Mouse (Mus musculus) layer of hippocampus, postnatal 10 days (tissue): Measurements from ENCODE around the gene Kcnn1. TPM values are rescaled to one million over a fixed set of nuclear protein-coding genes. Genes with fewer than 3 reads are reported as not detected.
"Not testable (repeated sequence)": the region's sequence is repeated elsewhere in the genome, so short reads cannot be mapped to it uniquely, and the experiment has no call there.

ENCODE experiments used
- DNase-seq, 2 experiments: peaks; one replicate each; pipeline ENCODE4 v3.0.0; 2021; ENCODE audit warnings: low spot score in 2 of 2
- total RNA-seq, 2 experiments: library from RNA; stranded (reverse); gene quantifications; 2 replicates each; pipeline ENCODE4 v1.2.3; 2021

The Kcnn1 gene
- total RNA-seq, 2 experiments from 2014 or later: 25.3 to 28.3 TPM

GRCm38 (mm10) chr8:70843214-70843773 is 19.8 kb downstream of the Kcnn1 start:
- DNase-seq: no peak

GRCm38 (mm10) chr8:70842484-70842883 is 20.6 kb downstream of the Kcnn1 start:
- no peak for DNase-seq

GRCm38 (mm10) chr8:70841147-70842072 is 21.6 kb downstream of the Kcnn1 start:
- peak; percentile 95 for DNase-seq

GRCm38 (mm10) chr8:70840590-70840989 is 22.5 kb downstream of the Kcnn1 start:
- no peak for DNase-seq

DNA sequence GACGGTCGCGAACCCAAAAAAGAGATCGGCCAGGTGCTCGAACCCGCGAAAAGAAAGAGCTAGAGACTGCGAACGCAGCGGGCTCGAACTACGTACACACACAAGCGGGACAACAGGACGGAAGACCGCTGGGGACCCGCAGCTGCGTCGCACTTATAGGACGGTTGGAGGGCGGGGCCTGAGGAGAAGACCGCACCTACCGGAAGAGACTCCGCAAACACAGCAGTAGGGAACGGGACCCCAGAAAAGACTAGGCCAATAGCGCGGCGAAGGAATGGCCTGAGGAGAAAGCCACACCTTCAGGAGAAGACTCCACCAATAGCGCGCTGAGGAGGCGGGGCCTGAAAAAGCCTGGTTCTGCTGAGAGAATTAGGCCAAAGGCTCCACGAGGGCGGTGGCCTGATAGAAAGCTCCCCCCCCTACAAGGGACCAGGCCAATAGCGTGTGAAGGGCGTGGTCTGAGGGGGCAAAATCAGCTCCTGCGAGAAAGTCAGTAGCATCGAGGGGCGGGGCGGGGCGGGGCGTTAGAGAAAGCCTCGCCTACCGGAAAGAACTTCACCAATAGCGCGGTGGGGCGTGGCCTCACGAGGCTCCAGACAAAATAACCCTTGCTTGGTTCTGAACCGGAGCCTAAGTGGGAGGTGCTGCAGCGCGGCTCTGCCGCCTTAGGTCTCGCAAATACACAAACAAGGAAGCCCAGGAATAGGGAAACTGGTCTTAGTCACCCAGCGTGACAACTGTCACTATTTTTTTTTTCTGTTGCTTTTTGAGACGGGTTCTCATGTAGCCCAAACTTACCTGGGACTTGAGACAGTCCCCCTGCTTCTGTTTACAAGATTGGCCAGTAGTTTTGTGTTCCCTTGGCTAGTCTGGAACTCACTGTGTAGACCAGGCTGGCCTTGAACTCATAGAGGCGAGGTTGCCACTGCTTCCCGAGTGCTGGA is 23.4 kb downstream of the Kcnn1 start, which contains the start of gene Arrdc2:
TSS of gene Arrdc2 (minus strand) at position 313 of the 944 bp plus-strand sequence.
- DNase-seq: peak; percentile 95 to 96

DNA sequence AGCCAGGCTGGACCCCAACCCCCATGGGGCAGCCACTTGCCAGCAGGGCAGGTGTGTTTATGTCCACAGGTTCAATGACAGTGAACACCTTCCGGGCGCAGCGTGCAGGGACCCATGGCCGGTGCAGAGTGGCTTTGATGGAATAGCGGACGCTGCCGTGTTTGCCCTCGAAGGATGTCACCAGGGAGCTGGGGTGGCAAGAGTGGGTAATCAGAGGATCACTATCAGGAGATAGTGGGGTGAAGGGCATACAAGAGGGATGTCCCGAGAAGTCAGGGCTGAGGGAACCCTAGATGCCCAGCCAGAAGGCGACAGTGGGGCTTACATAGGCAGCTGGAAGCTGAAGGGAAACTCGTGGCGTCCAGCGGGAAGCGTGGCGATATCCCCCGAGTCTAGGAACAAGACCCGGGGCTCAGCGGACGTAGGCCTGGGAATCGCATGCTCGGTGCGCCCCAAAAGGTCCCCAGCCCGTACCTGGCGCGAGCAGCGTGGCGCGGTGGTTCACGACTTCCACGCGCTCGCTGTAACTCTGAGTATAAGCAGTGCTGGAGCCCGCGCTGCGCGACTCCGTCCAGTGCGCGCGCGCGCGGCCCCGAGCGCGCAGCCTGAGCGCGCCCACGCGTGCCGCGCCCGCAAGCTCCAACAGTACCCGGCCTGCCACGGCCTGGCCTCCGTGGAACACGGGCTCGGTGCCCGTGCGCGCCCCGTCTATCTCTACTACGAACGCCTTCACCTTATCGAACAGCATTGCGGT is 24.2 kb downstream of the Kcnn1 start:
- peak in 1 of 2 experiments; percentile 48 for DNase-seq

DNA sequence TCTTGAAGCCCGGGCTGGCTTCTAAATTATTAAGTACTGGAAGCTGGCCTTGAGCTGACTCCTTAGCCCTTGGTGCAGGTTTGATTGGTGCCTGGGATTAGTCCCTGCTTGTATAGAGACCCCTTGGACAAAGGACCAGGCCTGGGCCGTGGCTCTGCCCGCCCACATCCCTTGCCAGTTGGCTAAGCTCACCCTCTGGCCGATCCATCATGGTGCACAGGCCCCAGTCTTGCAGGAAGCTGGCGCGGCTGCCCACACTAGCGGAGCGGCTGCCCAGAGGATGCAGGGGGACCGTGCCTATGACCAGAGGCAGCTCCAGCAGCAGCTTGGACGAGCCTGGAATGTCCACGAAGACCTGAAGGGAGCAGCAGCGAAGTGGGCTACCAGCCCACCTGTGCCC is 26.4 kb downstream of the Kcnn1 start:
- DNase-seq: no peak

- no peak for DNase-seq
Observed at GRCm38 (mm10) chr8:70834071-70834470, 29.0 kb downstream of the Kcnn1 start.

DNA sequence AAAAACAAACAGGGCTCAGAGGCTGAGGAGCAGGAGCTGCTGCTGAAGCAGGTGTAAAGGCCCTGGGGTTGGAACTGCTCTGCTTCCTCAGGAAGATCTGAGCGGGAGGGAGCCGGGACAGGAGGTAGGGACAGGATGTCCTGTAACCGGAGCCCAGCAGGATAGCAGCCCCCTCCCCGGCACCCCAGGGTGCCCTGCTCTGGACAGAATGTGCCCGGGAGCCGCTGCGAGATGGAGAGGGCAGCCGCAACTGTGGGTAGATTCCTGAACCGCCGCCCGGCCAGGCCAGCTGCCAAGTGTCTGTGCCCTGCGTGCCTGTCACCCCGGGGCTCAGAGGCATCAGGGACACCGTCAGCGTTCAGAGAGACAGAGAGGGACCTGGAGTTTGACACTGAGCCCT is 29.5 kb downstream of the Kcnn1 start:
- DNase-seq: peak in 1 of 2 experiments; percentile 55

DNA sequence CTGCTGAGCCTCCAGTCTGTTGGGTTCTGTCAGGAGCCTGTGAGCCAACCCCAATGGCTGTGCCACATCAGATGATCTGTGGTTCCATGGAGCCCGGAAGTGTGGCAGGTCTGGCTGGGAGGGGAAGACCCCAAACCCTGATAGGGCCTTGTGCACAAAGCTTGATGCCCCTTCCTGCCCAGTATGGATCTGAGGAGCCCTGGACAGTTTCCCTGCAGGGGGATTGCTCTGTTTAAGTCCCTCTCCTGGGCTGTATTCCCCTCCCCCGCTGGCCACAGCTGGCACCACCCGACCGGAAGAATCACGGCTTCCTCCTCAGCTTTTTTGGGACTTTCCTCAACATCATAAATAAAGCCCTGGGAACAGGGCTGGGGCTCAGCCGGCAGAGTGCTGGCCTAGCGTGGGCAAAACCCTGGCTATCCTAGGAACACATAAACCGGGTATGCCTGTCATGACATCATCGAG is 30.0 kb downstream of the Kcnn1 start:
- DNase-seq: no peak

DNA sequence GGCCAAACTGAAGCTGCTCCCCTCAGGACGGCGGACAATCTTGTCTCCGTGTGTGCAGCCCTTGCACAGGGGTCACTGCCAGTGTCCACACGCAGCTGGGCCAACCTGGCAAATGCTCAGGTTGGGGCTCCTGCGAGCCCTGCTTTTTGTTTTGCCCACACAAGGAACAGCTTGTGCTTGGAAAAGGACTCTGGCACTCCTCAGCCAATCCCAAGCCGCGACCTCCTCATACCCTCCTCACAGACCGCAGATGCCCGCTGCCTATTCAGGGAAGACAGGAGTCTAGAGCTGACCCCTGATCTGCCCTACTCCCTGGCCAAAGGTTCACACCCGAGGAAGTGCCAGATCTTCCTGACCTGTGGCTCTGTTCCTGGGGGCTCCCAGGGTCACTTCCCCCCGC is 30.7 kb downstream of the Kcnn1 start:
- DNase-seq: peak in 1 of 2 experiments; percentile 22

DNA sequence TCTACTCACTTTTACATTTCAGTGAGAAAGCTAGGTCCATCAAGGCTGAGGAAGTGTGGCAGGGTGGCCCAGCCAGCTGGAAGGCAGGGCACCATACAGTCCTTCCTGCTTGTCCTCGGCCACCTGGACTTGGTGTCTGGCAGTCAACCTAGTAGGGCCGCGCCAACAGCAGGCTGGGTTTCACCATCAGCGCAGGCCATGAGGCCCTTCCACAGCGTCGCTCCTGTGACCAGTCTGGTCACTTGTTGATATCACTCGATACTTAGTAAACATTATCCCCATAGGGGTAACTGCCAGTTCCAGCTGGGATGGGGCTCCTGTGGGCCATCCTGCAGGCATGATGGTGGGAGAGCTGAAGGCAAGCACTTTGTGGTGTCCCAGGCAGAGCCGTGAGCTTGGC is 31.5 kb downstream of the Kcnn1 start:
- no peak for DNase-seq

- no peak for DNase-seq
Observed at GRCm38 (mm10) chr8:70827796-70828195, 35.3 kb downstream of the Kcnn1 start.

DNA sequence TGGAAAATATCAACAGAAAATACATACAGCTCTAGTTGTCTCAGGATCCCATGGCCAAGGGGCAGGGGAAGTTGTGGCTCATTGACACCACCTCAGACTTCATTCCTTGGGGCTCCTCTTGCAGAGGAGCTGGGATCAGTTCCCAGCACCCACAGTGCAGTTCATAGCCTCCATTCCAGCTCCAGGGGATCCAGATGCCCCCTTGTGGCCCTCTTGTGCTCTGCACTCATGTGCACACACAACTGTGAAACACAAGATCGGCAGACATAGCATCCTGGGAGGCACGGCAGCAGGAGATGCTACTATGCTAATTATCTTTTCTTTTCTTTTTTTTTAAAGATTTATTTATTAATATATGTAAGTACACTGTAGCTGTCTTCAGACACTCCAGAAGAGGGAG is 36.0 kb downstream of the Kcnn1 start:
- DNase-seq: no peak

DNA sequence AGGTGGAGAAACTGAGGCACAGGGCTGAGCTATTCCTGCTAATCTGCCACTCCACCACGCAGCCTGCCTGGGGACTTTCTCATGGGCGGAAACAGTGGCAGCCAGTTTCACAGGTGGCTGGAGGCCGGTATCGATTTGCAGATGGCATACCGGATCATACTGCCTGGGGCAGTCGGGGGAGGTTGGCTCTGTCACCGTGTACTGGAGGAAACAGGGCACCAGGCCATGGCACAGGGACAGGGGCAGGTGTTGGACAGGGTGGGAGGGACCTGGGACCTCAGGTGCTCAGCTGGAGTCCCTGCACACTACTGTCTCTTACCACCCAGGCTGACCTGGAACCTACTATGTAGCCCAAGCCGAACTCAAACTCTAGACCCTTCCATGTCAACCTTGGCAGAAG is 37.2 kb downstream of the Kcnn1 start:
- DNase-seq: no peak

DNA sequence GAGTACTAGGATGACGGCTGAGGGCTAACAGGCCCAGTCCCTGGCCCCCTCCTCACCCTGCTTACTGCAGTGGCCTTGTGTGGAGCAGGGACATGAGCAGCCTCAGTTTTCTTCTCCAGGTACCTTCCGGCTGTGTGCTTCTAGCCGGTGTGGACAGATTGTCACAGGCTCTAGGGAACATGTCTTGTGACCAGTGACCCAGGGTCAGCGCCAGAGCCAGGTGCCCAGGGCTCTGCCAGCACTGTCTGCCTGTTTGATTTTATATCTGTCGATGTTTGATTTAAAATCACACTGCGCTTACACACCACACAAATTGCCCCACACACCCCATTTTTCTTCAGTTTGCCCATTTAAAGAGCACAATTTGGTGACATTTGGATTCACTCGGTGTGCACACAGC is 39.3 kb downstream of the Kcnn1 start:
- no peak for DNase-seq

DNA sequence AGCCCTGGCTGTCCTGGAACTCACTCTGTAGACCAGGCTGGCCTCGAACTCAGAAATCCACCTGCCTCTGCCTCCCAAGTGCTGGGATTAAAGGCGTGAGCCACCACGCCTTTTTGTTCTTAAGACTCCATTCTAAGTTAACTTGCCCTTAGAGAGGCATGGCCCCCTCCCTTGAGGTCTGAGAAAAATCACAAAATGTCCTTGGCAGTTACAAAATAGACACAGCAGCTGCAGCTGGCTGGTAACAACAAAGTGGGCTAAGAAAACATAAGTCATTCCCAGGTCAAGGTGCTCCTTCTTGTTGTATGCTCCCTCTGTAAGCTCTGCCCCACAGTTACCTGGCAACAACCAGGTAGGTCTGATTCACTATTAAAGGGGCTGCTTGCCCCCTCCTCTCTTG is 40.5 kb downstream of the Kcnn1 start:
- not testable (repeated sequence) for DNase-seq

DNA sequence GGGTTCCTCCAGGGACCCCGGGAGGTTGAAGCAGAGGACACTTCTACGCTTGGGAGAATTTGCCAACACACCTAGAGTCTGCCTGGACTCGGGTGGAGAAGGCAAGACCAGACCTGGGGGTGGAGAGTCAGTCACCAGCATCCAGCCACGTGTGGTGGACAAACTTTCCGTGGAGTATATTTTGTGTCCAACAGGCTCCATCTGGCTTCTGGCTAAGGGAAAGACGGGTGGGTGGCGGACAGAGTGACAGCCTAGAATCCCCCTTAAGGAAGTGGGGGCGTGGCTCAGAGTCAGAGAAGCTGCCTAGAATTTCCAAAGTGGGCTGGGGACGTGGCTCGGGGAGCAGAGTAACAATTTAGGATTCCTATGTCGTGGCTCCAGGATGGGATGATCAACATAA is 41.1 kb downstream of the Kcnn1 start:
- DNase-seq: no peak

DNA sequence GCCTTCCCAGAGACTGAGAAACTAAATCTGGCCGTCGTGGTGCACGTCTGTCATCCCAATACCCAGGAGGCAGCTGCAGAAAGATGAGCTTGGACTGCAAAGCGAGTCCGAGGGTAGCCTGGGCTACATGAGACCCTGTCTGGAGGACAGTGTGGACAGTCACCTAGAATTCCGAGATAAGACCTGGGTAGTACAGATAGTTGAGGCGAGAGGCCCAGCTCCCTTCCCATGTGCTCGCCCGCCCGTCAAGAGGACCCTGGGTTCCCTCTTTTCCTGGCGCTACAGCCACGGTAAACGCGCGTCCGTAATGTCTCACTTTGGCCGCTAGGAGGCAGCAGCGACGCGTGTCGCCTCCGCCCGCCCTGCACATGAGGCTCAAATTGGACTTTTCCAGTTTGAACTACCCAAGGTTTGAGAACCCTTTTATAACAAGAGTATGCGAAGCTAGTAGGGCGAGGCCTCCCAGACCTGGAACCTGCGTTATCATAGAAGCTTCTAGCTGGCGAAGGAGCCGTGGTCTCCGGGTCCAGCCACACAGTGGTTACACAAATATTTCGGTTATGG is 41.6 kb downstream of the Kcnn1 start:
- DNase-seq: peak; percentile 69 to 80
